Mouse (Mus musculus) 3134 (cell line): Measurements from ENCODE around the gene Igfbpl1.
A peak's percentile ranks its signal among the peaks of the same experiment; 100 is the strongest.

Experiments used
- DNase-seq: peaks from one replicate; pipeline ENCODE4 v3.0.0-alpha.2; 2011; ENCODE audit warnings: low spot score; ENCODE audit not compliant: insufficient read length; ENCODE audit errors: extremely low read depth

Igfbpl1 gene

DNA sequence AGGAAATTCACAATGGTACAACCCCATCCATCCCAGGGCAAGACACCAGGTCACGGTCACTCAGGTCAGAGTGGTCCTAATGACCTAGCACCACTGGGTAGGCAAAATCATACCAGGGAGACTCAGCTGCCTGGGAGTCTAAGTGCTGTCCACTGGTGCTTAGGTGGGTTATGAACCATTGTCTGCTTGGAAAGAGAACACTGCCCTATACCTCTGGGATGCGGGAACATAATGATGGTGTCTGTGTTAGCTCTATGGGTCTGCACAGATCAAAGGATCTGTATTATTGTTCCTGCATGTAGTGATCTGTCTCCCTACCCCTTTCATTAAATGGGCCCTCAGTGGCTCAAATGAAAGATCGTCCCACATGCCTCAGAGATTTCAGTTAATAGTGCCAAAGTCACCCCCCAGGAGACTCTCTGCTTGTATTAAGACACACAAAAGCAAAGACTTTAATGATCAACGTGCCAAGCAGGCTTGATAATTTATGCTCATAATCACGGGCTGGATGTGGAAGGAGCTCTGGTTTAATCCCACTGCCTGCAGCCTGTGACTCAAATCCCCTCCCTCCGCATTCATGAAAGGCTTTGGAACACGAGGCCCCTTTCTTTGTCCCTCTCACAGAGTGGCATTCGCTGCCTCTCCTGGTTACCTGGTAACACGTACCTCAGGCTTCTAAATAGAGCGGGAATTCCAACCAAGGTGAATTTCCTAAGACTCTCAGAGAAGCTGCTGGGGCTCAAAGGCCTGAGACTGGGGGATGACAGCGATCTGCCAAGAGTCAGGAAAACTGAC is 3.7 kb downstream of the Igfbpl1 start:
- no peak for DNase-seq

DNA sequence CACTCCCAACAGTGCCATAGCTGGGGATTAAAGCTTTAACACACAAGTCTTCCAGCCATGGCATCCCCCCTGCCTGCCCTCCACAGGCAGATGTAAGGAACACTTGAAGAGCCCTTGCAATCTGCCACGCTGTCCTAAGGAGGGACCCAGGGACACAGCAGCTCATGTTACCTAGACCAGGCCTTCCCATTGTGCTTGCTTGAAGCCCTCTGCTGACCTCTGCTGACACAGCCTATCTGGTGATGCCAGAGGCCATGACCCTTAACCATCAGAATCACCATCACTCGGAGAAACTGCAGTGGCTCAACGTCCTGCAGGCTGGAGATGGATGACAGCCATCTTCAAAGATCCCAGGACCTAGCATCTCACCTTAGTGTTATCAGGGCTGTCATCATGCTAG is 4.7 kb downstream of the Igfbpl1 start:
- DNase-seq = no peak

DNA sequence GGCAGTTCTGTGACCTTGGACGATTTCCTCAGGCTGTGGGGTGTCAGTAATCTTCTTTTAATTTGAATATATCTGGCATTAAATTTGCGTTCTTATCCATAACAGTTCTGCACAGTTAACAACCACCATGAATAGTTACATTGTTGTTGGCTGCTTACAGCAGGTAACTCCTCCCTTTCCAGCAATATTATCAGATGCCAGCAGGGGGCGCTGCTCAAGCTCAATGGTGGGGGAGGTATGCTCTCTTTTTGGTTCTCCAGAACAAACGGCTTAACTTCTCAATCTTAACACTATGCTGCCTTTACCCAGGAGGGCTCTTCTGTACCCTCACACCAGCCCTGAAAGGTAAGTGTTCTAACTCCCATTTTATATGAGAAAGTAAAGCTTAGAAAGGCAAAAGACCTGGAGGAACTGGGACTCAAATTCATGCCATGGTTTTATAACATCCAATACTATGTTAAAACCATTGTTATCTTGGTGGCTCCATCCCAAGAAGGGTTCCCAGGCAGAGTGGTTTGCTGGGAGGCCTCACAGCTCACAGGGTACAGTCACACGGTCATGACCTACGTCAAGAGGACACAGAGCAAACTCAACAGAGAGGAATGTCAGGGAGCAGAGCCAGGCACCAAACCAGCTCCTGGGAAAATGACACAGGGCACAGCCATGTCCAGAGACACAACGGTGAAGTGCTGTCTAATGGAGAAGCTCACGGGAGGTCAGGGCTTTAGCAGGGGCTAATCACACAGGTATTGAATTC is 6.5 kb downstream of the Igfbpl1 start:
- peak; percentile 47 for DNase-seq

DNA sequence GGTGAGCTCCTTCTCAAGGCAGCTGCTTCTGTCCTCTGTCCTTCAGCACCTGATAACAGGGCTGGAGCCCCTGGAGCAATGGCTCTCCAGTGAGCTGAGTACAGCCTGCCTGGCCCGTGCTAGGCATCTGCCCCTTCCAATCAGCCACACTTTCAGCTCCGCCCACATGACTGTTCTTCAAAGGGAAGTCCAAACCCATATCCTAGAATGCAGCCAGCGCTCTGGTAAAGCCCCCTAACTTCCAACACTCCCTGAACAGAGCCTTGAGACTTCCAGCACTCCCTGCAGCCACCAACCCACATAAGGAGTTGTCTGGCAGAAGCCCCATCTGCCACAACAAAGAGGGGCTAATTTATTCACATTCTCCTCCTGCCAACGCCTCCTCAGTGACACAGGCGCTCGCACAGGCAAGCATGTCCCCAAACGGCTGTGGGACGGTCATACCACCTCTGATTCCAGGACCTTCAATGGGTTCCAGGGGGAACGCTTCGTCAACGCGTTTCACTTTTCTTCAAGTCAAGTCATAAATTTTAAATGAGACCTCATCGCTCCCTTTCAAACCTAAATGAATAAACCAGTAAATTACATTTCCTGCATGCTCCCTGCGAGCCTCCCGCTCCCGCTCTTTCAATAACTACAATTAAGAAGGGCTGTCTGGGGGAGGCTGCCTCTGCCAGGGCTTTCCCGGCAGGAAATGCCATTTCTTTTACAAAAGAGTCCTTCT is 7.4 kb downstream of the Igfbpl1 start:
- no peak for DNase-seq

DNA sequence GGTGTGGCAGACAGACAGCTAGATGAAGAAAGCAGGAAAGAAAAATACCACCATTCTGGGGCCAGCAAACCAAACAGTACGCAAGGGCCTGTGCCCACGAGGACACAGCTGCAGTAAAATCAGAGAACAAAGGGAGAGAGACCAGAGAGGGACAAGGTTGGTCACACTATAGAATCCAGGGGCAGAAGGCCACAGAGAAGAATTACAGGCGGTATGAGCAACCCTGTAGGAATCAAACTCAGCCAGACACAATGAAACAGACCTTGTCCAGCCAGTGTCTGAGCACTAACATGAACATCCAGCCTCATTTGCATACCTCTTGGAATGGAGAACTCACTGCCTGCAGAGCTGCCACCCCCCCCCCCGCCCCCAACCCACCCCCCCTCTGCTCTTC is 7.9 kb downstream of the Igfbpl1 start:
- DNase-seq = no peak

DNA sequence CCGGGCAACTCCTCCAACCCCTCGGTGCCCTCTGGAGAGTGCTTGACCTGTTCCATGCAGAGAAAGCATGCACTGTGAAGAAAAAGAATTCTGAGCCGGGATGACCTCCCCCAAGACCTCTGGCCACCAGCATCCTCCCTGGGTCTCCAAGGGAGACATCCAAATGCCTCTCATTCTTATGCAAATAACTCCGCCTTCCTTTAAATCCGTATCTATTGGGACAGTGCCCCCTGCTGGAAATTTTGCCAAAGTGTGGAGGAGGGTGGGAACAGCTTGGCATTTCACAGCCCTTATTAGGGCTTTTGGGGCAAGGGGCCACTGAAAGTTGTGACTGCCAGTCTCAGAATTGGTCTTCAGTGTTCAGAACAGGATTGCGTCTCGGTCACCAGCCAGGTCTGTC is 11.2 kb downstream of the Igfbpl1 start:
- DNase-seq = no peak

DNA sequence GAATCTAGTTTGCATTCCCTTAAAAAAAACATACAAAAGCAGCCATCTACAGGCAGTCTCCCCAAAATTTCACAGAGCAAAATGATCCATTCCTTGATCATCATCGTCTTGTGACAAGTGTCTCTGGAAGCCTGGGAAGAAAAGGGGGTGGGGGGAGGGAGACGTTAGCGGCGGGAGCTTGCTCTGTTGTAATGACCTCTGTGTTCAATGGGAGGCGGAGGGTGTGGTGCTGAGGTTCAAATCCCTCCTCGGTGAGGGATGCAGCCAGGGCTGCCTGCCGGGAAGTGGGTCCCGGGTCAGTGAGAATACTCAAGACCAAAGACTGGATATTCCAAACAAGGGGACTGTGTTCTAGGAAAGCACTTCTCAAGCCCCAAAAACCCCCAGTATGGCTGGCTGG is 15.5 kb downstream of the Igfbpl1 start:
- DNase-seq = no peak

DNA sequence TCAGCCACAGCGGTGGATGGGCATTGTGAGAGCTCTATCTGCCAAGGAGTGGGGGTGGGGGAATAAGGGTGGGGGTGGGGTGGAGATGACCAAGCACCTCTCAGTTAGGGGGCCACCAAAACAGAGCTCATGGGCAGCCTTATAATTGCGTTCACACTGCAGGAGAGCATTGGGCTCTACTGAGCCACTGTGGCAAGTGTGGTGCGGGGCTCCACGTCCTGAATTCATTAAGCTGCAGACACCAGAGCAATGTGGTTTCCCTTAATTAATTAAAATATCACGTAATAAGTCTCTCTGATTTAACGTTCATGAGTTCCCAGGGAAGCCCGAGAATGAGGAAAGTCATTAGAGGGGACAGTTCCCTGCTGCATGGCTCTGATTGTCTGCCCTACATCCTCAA is 18.7 kb downstream of the Igfbpl1 start:
- DNase-seq = no peak

DNA sequence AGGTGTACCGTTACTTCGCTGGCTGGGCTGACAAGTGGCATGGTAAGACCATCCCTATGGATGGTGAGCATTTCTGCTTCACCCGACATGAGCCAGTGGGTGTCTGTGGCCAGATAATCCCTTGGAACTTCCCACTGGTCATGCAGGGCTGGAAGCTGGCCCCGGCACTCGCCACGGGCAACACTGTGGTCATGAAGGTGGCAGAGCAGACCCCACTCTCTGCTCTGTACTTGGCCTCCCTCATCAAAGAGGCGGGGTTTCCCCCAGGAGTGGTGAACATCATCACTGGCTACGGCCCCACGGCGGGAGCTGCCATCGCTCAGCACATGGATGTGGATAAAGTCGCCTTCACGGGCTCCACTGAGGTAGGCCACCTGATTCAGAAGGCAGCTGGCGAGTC is 23.8 kb downstream of the Igfbpl1 start:
- no peak for DNase-seq

DNA sequence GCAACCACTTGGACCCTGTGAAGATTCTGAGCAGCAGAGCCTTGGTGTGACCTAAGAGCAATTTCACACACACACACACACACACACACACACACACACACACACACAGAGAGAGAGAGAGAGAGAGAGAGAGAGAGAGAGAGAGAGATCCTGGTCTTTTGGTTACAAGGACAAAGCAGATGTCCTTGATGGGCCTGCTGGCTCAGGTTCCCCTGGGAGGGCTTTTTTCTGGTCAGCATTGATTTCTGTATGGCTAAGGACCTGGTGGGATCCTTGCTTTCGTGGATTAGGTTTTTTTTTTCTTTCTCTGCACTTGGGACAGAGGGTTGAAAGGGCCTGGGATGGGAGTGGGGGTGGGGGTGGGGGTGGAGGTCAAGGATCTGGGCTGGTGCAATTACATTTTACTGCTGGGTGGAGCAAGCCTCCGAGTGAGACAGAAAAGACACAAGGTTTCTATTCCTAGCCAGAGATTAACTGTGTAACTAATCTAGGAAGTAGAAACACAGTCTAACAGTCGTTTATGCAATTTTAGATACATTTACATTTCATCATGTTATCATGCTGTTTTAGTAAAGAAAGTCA is 26.7 kb downstream of the Igfbpl1 start:
- no peak for DNase-seq

DNA sequence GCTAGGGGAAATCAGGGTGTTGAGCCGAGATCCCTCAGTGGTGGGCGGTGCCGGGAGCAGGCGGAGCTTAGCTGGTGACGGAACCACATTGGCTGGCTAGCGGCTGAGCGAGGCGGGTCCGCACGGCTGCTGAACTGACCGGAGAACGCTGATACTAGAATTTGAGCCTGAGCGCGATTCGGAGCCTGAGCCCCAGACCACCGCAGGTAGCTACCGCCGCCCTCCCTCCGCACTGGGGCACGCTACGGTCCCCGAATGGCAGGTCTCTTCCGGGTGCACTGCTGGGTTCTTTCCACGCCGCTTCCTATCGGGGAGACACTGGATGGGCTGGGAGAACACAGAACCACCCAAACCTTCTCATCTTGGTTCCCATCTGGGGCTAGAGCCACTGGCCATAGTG is 27.8 kb downstream of the Igfbpl1 start, which contains the start of gene Aldh1b1:
Gene Aldh1b1 (plus strand): TSS at position 59 of the 400 bp plus-strand sequence.
- DNase-seq = no peak

DNA sequence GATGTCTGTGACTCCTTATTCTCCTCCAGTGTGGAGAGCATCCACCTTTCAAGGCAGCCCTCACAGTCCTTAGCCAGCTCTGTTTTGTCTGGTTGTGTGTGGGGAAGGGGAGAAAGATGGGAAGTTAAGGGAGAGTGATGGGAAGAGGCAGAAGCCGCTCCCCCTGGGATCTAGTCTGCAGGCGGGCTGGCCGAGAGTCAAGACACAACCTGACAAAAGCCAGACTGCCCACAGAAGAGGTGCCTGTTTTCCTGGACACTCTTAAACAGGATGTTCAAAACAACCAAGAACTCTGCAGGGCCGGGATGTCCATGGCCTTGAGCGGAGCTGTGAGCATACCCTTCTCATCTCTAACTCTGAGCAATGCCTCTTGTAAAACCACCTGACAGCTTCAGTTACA is 30.0 kb downstream of the Igfbpl1 start:
- DNase-seq = no peak

DNA sequence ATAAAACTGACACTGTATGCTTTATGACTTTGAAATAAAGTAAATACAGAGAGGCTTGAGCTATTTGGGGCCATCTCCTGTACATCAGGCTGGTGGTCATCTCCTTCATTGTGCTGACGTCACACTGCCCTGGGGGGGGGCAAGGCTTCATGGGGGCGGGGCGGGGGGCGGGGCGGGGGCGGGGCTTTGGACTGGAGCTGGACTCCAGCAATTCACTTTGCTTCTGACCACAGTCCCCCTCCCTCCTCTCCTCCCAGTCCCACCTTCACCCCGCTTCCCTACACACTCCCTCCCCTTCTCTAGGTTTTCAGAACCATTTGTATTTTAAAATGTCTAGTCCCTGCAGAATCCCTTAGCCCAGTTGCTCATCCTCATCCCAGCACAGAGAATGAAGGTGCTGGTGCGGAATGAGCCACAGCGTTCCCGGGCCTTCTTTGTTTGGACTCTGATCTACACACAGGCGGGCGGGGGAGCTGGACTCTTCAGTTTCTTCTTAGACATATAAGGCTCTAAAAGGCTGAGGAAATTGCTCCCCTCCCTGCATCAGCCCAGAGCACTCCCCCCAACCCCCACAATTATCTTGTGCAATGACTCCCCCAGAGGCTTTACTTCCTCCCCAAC is 31.4 kb downstream of the Igfbpl1 start:
- DNase-seq = no peak

DNA sequence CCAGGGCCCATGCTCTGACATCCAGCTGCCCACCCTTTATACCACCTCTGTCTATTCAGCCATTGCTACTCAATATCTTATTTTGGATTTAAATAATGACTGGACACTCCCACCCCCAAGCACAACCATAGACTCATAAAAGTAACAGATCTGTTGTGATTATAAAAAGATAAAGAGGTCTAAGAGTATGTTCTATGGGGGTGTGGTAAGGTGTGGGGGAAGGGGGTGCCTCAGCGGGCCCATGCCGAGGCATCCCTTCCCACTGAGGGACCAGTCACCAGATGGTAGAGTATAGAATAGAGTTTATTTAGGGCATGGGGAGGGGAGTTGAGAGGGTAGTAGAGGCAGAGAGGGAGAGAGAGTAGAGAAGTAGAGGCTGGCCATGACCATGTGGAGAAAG is 36.7 kb downstream of the Igfbpl1 start:
- DNase-seq = no peak

DNA sequence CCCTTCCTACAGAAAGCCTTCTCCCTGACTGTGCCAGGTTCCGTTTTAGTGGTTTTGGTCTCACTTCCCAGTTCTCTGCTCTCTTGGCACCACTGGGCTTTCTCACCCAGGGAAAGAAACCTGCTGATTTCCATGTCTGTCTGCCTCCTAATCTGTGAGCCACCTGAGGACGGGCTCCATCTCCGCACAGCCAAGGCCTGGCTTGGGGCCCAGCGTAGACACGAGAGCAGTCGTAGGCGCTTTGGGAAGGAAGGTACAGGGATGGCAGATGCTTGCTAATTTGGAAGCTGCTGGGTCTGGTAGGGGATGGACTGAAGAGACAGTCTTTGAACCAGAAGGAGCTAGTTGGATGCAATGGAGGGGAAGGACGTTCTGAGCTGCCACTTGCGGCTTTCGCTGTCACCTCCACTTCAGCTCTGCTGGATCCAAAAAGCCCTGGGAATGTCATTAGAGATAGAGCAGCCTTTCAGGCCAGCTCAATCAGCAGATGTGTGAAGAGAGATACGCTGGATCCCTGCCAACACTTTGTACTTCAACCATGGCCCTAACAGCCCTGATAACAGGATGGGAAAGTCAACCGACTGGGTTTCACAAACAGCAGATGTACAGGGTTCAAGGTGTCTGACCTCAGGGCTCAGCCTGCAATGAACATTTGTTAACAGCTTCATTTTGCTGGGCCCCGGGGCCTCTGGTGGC is 37.3 kb downstream of the Igfbpl1 start:
- no peak for DNase-seq

DNA sequence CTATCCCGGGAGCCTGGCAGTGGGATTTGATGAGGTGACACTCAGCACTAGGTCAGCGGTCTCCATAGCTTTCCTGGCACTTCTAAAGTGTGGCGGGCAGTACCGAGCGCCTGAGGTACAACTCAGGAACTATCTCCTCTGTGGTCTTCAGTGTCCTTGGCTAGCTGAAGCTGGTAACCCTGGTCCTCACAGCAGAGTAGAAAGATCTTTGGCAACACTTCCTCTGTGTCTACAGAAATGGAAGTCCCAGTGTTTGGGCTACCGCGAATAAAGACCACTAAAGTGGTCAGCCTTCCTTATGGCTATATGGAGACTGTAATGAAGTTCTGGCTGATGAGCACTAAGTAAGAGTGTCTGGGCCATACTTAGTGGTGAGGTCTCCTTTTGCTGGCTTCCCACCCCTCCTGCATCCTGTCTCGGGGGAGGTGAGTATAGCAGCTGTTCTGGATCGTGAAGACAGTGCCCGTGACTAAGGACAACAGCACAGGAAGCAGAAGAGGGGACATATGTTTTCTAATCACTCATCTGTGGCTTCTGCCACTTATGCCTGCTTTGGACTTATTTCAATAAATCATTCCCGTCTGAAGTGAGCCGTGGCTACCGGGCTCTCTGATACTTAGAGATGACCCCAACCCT is 38.2 kb downstream of the Igfbpl1 start:
- DNase-seq = no peak

DNA sequence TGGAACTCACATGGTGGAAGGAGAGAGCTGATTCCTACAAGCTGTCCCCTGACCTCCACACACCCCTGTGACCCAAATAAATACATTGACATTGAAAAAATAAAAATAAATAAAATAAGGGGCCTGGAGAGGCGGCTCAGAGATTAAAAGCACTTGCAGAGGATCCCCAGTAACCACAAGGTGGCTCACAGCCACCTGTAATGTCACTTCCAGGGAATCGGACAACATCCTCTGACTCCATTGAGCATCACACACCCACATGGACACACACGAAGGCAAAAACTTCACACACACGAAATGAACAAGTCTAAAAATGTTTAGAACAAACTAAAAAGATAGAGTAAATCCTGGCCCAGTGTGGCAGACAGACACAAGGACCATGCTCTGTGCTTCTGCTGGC is 40.0 kb downstream of the Igfbpl1 start:
- no peak for DNase-seq

DNA sequence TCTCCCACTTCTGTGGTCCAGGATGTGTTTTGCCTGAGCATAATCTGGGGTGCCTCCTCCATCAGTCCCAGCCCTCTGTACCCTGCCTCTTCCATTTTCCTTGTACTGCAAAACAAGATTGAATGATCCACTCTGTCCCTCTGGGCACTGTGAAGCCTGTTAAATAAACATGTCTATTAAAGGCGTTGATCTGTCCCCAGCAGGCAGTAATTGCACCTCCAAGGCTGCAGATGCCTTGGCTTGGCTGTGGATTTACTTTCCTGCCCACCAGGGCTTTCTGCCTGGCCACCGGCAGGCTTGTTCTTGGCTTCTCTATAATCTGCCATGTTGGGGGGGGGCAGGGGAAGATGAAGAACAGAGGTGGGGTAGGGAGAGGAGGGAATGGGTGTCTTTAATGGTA is 40.8 kb downstream of the Igfbpl1 start:
- DNase-seq = no peak

DNA sequence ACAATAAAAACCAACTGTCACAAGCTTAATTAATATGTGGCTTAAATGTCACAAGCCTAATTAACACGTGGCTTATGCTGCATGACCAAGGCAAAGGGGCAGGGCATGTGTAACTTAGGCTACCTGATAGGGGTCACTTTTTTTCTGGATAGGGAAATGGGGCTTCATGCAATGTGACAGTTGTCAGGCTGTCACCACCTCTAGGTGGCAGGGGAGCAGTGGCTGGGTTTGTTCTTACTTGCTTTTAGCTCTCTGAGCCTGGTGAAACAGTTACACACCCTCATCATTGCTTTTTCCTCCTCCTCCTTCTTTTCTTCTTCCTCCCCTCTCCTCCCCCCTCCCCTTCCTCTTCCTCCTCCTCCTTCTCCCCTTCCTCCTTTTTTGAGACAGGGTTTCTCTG is 43.1 kb downstream of the Igfbpl1 start:
- no peak for DNase-seq

DNA sequence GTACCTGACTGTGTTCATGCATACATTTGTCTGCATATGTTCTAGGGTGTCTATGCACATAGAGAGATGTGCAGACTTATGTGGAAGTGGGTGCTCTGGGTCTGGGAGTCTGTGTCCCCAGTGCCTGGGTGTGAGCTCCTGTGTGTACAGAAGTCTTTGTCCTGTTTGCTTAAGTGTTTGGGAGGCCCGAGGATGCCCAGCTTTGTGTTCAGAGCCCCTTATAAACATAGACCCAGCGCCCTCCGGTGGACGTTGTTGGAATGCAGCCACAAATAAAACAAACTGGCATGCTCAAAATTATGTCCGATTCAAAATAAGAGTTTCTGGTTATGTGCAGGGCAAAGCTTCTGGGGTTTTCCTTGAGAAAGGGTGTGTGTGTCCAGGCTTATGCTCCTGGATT is 55.1 kb downstream of the Igfbpl1 start:
- no peak for DNase-seq
